Mouse (Mus musculus) forebrain, postnatal 0 days (tissue): ENCODE measurements at regions not wholly inside any gene's neighbourhood (a gene's known extent, or its start where the extent isn't known, plus 50 kb on each side); places are given as distances from the start of the nearest gene placed in this dataset.
A peak's percentile ranks its signal among the peaks of the same experiment; 100 is the strongest.

ENCODE experiments used
- ATAC-seq: fragments of 200-750 bp; cut with Nextera tagmentation; 2 replicates; pipeline ENCODE4 v1.8.0; 2017; ENCODE audit warnings: mild to moderate bottlenecking, moderate library complexity
- DNase-seq: peaks from one replicate; pipeline ENCODE4 v3.0.0-alpha.2; 2015
- H3K27ac ChIP-seq: fragments of 300-500 bp; sonication (generic); 2 replicates; pipeline ENCODE4 v1.5.1; 2014; ENCODE audit warnings: low read depth, mild to moderate bottlenecking, antibody characterized with exemption, low read length, moderate library complexity, mixed read lengths
- H3K27me3 ChIP-seq: fragments of 300-500 bp; sonication (generic); 2 replicates; pipeline ENCODE4 v1.6.1; 2014; ENCODE audit warnings: mild to moderate bottlenecking, low read length, mixed read lengths; ENCODE audit not compliant: insufficient read depth
- H3K36me3 ChIP-seq: fragments of 300-500 bp; sonication (generic); 2 replicates; pipeline ENCODE4 v1.6.1; 2014; ENCODE audit warnings: mild to moderate bottlenecking, moderate library complexity; ENCODE audit not compliant: insufficient read depth
- H3K4me1 ChIP-seq: fragments of 300-500 bp; sonication (generic); 2 replicates; pipeline ENCODE4 v1.6.1; 2014; ENCODE audit warnings: antibody characterized with exemption; ENCODE audit not compliant: insufficient read depth
- H3K4me2 ChIP-seq: fragments of 300-500 bp; sonication (generic); 2 replicates; pipeline ENCODE4 v1.6.1; 2014; ENCODE audit warnings: low read depth, mild to moderate bottlenecking, moderate library complexity
- H3K4me3 ChIP-seq: fragments of 300-500 bp; sonication (generic); 2 replicates; pipeline ENCODE4 v1.5.1; 2014; ENCODE audit warnings: low read depth, low read length, mixed read lengths
- H3K9ac ChIP-seq: fragments of 300-500 bp; sonication (generic); 2 replicates; pipeline ENCODE4 v1.6.1; 2014; ENCODE audit warnings: mild to moderate bottlenecking
- H3K9me3 ChIP-seq: fragments of 300-500 bp; sonication (generic); 2 replicates; pipeline ENCODE4 v1.6.1; 2016; ENCODE audit warnings: low read length
- CTCF ChIP-seq: sonication (generic); IDR thresholded peaks from 2 replicates; pipeline ENCODE4 v1.5.1; 2016; ENCODE audit warnings: antibody characterized with exemption, control low read depth, low read depth
- WGBS: fragments of 180-500 bp; shearing (Covaris S2); extraction: QIAGEN DNeasy Blood & Tissue Kit; methylation state at CpG from one replicate; pipeline ENCODE4 v1.1.7; 2014; 5-methylcytosine and 5-hydroxymethylcytosine counted together

GRCm38 (mm10) chr3:70457181-70457847, 449.9 kb downstream of the Otol1 start:
- no peak for TF ChIP-seq CTCF
- ATAC-seq (peak; percentile 80), DNase-seq (peak; percentile 38)
- H3K36me3 ChIP-seq: no peaks in the 10 kb centered on the region
- H3K27ac ChIP-seq: no peak overlapping the region
- no peak overlapping the region for H3K4me2 ChIP-seq
- no peaks in the 10 kb centered on the region for H3K9me3 ChIP-seq
- WGBS: 15% methylated on average over 2 of the region's 2 CpGs
- H3K4me1 ChIP-seq: no peaks in the 10 kb centered on the region
- H3K9ac ChIP-seq: no peak overlapping the region
- H3K27me3 ChIP-seq: no peaks in the 10 kb centered on the region
- H3K4me3 ChIP-seq: no peak overlapping the region

- Histone ChIP-seq H3K36me3 (no peaks in the 10 kb centered on the region), H3K4me1 (no peaks in the 10 kb centered on the region), H3K27me3 (no peaks in the 10 kb centered on the region), H3K9me3 (no peaks in the 10 kb centered on the region), H3K4me3 (no peak overlapping the region), H3K9ac (no peak overlapping the region), H3K4me2 (no peak overlapping the region), H3K27ac (no peak overlapping the region)
- ATAC-seq: no peak
- WGBS: 83% methylated on average over 2 of the region's 2 CpGs
- no peak for TF ChIP-seq CTCF
- DNase-seq: no peak
These were observed 453.4 kb downstream of the Otol1 start for GRCm38 (mm10) chr3:70460811-70461210.

- DNase-seq: no peak
- Histone ChIP-seq H3K27ac (no peak overlapping the region), H3K4me1 (no peaks in the 10 kb centered on the region), H3K9me3 (no peaks in the 10 kb centered on the region), H3K36me3 (no peaks in the 10 kb centered on the region), H3K4me2 (no peak overlapping the region), H3K9ac (no peak overlapping the region), H3K4me3 (no peak overlapping the region), H3K27me3 (no peaks in the 10 kb centered on the region)
- no peak for ATAC-seq
- no peak for TF ChIP-seq CTCF
These were observed 455.8 kb downstream of the Otol1 start for GRCm38 (mm10) chr3:70463221-70463620.

- Histone ChIP-seq H3K36me3 (no peaks in the 10 kb centered on the region), H3K9me3 (no peaks in the 10 kb centered on the region), H3K4me1 (no peaks in the 10 kb centered on the region), H3K9ac (no peak overlapping the region), H3K4me3 (0 out of 2 replicates have a peak overlapping the region, but pooled peaks have one; percentile 4), H3K27ac (no peak overlapping the region), H3K27me3 (no peaks in the 10 kb centered on the region), H3K4me2 (peak overlapping the region; percentile 26)
- peak; percentile 87 for TF ChIP-seq CTCF
- DNase-seq (peak; percentile 90), ATAC-seq (peak; percentile 99)
- WGBS: 7% methylated on average over 9 of the region's 9 CpGs
These were observed 475.1 kb downstream of the Otol1 start for GRCm38 (mm10) chr3:70482521-70482920.

- Histone ChIP-seq H3K4me3 (0 out of 2 replicates have a peak overlapping the region, but pooled peaks have one; percentile 4), H3K27me3 (no peaks in the 10 kb centered on the region), H3K4me2 (peak overlapping the region; percentile 26), H3K9me3 (no peaks in the 10 kb centered on the region), H3K27ac (peak overlapping the region; percentile 31), H3K4me1 (no peaks in the 10 kb centered on the region), H3K36me3 (no peaks in the 10 kb centered on the region), H3K9ac (no peak overlapping the region)
- TF ChIP-seq CTCF: no peak
- WGBS: 12% methylated on average over 5 of the region's 5 CpGs
- DNase-seq: peak; percentile 55
- ATAC-seq: peak; percentile 40
These were observed 475.8 kb downstream of the Otol1 start for GRCm38 (mm10) chr3:70483066-70483743.

- H3K9ac ChIP-seq: no peak overlapping the region
- no peaks in the 10 kb centered on the region for H3K9me3 ChIP-seq
- no peaks in the 10 kb centered on the region for H3K36me3 ChIP-seq
- H3K4me3 ChIP-seq: no peak overlapping the region
- H3K4me2 ChIP-seq: no peak overlapping the region
- H3K27me3 ChIP-seq: no peaks in the 10 kb centered on the region
- H3K27ac ChIP-seq: no peak overlapping the region
- ATAC-seq: no peak
- H3K4me1 ChIP-seq: peaks cover 8% of the 10 kb centered on the region
- TF ChIP-seq CTCF: no peak
- DNase-seq: no peak
These were observed 489.0 kb downstream of the Otol1 start for GRCm38 (mm10) chr3:70496431-70496830.

- no peak for TF ChIP-seq CTCF
- DNase-seq: no peak
These were observed 492.9 kb downstream of the Otol1 start for GRCm38 (mm10) chr3:70500245-70500858.

More at GRCm38 (mm10) chr3:70500245-70500858, 492.9 kb downstream of the Otol1 start:
- no peak overlapping the region for H3K4me3 ChIP-seq
- H3K4me1 ChIP-seq: peaks cover 8% of the 10 kb centered on the region
- no peaks in the 10 kb centered on the region for H3K9me3 ChIP-seq
- H3K36me3 ChIP-seq: no peaks in the 10 kb centered on the region
- 41% methylated on average over 5 of the region's 5 CpGs for WGBS
- H3K27me3 ChIP-seq: no peaks in the 10 kb centered on the region
- H3K9ac ChIP-seq: no peak overlapping the region
- H3K4me2 ChIP-seq: no peak overlapping the region
- peak; percentile 34; the same call in 1 of the 2 replicates for ATAC-seq
- H3K27ac ChIP-seq: no peak overlapping the region
